9 mouse cellular contexts compared by ENCODE assay signal in genomic region chr4:31937376-31938281, GRCm38 (mm10). TPM values are rescaled to one million over a fixed set of nuclear protein-coding genes. Genes with fewer than 3 reads are reported as not detected.
A peak's percentile ranks its signal among the peaks of the same experiment; 100 is the strongest.
DNase-seq lines count a peak whose midpoint lies in the region; ATAC-seq and TF ChIP-seq lines count a peak whose summit lies in the region.
"Had no signal": no experiment of that assay in that cellular context is flagged by ENCODE, and none has a peak within 500 bp of the region (broad histone marks: within the 10 kb centered on the region; RNA-seq: fewer than 3 reads in every experiment).

No protein-coding gene starts in this region.

- TF ChIP-seq POLR2A in heart, adult 2 months (IDR thresholded peaks at IDR 0.05; ENCODE audit: insufficient read depth, low read depth, low read length): no peak

- WGBS in heart, adult 2 months: 4% methylated on average over 35 of the region's 36 CpGs
- 3% methylated on average over 35 of the region's 36 CpGs for WGBS in embryonic facial prominence, embryonic 15.5 days
- 6% methylated on average over 36 of the region's 36 CpGs for WGBS in hindbrain, embryonic 11.5 days
- WGBS in liver, embryonic 11.5 days: 3% methylated on average over 36 of the region's 36 CpGs

- no peaks in the 10 kb centered on the region for H3K4me1 ChIP-seq in heart, adult 2 months (ENCODE audit: control insufficient read depth, insufficient read depth, low read length)
- peaks cover 14% of the 10 kb centered on the region for H3K4me1 ChIP-seq in embryonic facial prominence, embryonic 15.5 days
- no peaks in the 10 kb centered on the region for H3K4me1 ChIP-seq in hindbrain, embryonic 11.5 days (replicated peaks; ENCODE audit: control insufficient read depth, insufficient read depth, low read length)
- H3K4me1 ChIP-seq in liver, embryonic 11.5 days (replicated peaks; ENCODE audit: control insufficient read depth, insufficient read depth, low read length): no peaks in the 10 kb centered on the region

- H3K79me2 ChIP-seq in heart, adult 2 months (replicated peaks; ENCODE audit: control insufficient read depth, insufficient read depth, low read length): no peaks in the 10 kb centered on the region

- H3K9ac ChIP-seq in heart, adult 2 months (ENCODE audit: low read depth, low read length): peak overlapping the region; percentile 55
- peak overlapping the region; percentile 5; the same call in 1 of the 2 replicates for H3K9ac ChIP-seq in embryonic facial prominence, embryonic 15.5 days
- H3K9ac ChIP-seq in hindbrain, embryonic 11.5 days (ENCODE audit: low read depth, low read length): peak overlapping the region; percentile 77
- peak overlapping the region; percentile 55 for H3K9ac ChIP-seq in liver, embryonic 11.5 days (ENCODE audit: low read depth, low read length)

- peak; percentile 18 to 24 for DNase-seq in heart, adult 2 months
- no peak for DNase-seq in heart, postnatal 25 days (ENCODE audit: low spot score)
- DNase-seq in R1 (ENCODE audit: low read depth, low spot score): peak; percentile 10
- DNase-seq in hindbrain, embryonic 11.5 days (ENCODE audit: low spot score): peak; percentile 69
- peak; percentile 56 for DNase-seq in liver, embryonic 11.5 days (ENCODE audit: low spot score)
- DNase-seq in retina, embryonic 14.5 days (ENCODE audit: low spot score): peak; percentile 53
- DNase-seq in thymus, postnatal 14 days: no peak

- peaks cover 4% of the 10 kb centered on the region for H3K27me3 ChIP-seq in heart, adult 2 months (ENCODE audit: control insufficient read depth, insufficient read depth, low read length)
- H3K27me3 ChIP-seq in embryonic facial prominence, embryonic 15.5 days: peaks cover 2% of the 10 kb centered on the region; the same call in 1 of the 2 replicates
- H3K27me3 ChIP-seq in hindbrain, embryonic 11.5 days (ENCODE audit: control insufficient read depth, insufficient read depth, low read length): no peaks in the 10 kb centered on the region; the same call in 1 of the 2 replicates
- peaks cover 7% of the 10 kb centered on the region for H3K27me3 ChIP-seq in liver, embryonic 11.5 days (replicated peaks; ENCODE audit: control insufficient read depth, insufficient read depth, low read length)

- intact Hi-C loops in heart, adult 2 months (cut with DNase I): no loop called here
- intact Hi-C loops in heart, postnatal 25 days (cut with DNase I): no loop called here

- TF ChIP-seq EP300 in heart, adult 2 months (IDR thresholded peaks at IDR 0.05; ENCODE audit: insufficient read depth, low read depth, low read length): no peak

- H3K4me2 ChIP-seq in embryonic facial prominence, embryonic 15.5 days (replicated peaks): peak overlapping the region; percentile 89
- H3K4me2 ChIP-seq in hindbrain, embryonic 11.5 days (replicated peaks; ENCODE audit: low read depth, low read length): peak overlapping the region; percentile 88
- peak overlapping the region; percentile 88 for H3K4me2 ChIP-seq in liver, embryonic 11.5 days

- TF ChIP-seq CTCF in heart, adult 2 months (IDR thresholded peaks at IDR 0.05): no peak

- peak; percentile 51; the same call in 1 of the 2 replicates for ATAC-seq in embryonic facial prominence, embryonic 15.5 days (ENCODE audit: insufficient number of reproducible peaks, low FRiP score, low TSS enrichment, low read depth)
- ATAC-seq in hindbrain, embryonic 11.5 days (ENCODE audit: low FRiP score): peak; percentile 79
- ATAC-seq in liver, embryonic 11.5 days (replicated peaks; ENCODE audit: low FRiP score): peak; percentile 26; the same call in 1 of the 2 replicates
- ATAC-seq: Patski had no signal

- no peaks in the 10 kb centered on the region for H3K9me3 ChIP-seq in embryonic facial prominence, embryonic 15.5 days (replicated peaks)
- no peaks in the 10 kb centered on the region for H3K9me3 ChIP-seq in hindbrain, embryonic 11.5 days (ENCODE audit: control insufficient read depth, low read length)
- H3K9me3 ChIP-seq in liver, embryonic 11.5 days (ENCODE audit: control insufficient read depth, low read length): no peaks in the 10 kb centered on the region

- no peaks in the 10 kb centered on the region for H3K36me3 ChIP-seq in heart, adult 2 months (ENCODE audit: control insufficient read depth, insufficient read depth, low read length)
- no peaks in the 10 kb centered on the region for H3K36me3 ChIP-seq in embryonic facial prominence, embryonic 15.5 days
- H3K36me3 ChIP-seq in hindbrain, embryonic 11.5 days (ENCODE audit: control insufficient read depth, insufficient read depth, low read length): no peaks in the 10 kb centered on the region
- H3K36me3 ChIP-seq in liver, embryonic 11.5 days (ENCODE audit: control insufficient read depth, insufficient read depth, low read length): no peaks in the 10 kb centered on the region

- no peak overlapping the region for H3K27ac ChIP-seq in heart, adult 2 months
- no peak overlapping the region for H3K27ac ChIP-seq in embryonic facial prominence, embryonic 15.5 days (replicated peaks)
- H3K27ac ChIP-seq in hindbrain, embryonic 11.5 days (ENCODE audit: low read depth, low read length): peak overlapping the region; percentile 67
- H3K27ac ChIP-seq in liver, embryonic 11.5 days (ENCODE audit: low read depth, low read length): no peak overlapping the region

- H3K4me3 ChIP-seq in heart, adult 2 months: peak overlapping the region; percentile 36; the same call in 1 of the 2 replicates
- peak overlapping the region; percentile 45 for H3K4me3 ChIP-seq in embryonic facial prominence, embryonic 15.5 days (replicated peaks)
- H3K4me3 ChIP-seq in hindbrain, embryonic 11.5 days (ENCODE audit: low read depth, low read length): peak overlapping the region; percentile 49
- H3K4me3 ChIP-seq in liver, embryonic 11.5 days (ENCODE audit: low read depth, low read length): peak overlapping the region; percentile 48

RNA-seq across cellular contexts. Expression of gene Map3k7, which starts 26.3 kb away (rescaled TPM):
- 10 to 100 TPM; 42.6 to 45.9 TPM for total RNA-seq in heart, adult 2 months (2021)
- 34.9 and 50.4 TPM in 2 replicates for polyA plus RNA-seq in heart, adult 2 months (2012; rRNA removed)
- 10 to 100 TPM; 43.4 to 45.5 TPM for total RNA-seq in heart, postnatal 25 days (2021)
- polyA plus RNA-seq in embryonic facial prominence, embryonic 15.5 days (2015; fragmentation: Nextera tagmentation; extraction: Ambion mirVana): 28.8 and 30.1 TPM in 2 replicates
- polyA plus RNA-seq in hindbrain, embryonic 11.5 days (2014; fragmentation: Nextera tagmentation; extraction: Ambion mirVana): 45.8 and 52.4 TPM in 2 replicates
- 26.2 and 34.9 TPM in 2 replicates for polyA plus RNA-seq in liver, embryonic 11.5 days (2014; fragmentation: Nextera tagmentation; extraction: Ambion mirVana)

Comparison
In these comparisons a context has a peak if more than half of its experiments do, and no peak if none do; other contexts are left out.
1. DNase-seq: peak in heart, adult 2 months (2 of 2), R1 (single experiment), hindbrain, embryonic 11.5 days (single experiment), liver, embryonic 11.5 days (single experiment) and retina, embryonic 14.5 days (single experiment); none in heart, postnatal 25 days (single experiment) and thymus, postnatal 14 days (single experiment).
2. H3K9ac ChIP-seq: peak in every context shown above with its lines; median percentile 77 in hindbrain, embryonic 11.5 days; 55 in heart, adult 2 months; 55 in liver, embryonic 11.5 days; 5 in embryonic facial prominence, embryonic 15.5 days.
3. ATAC-seq: peak in every context shown above with its lines; median percentile 79 in hindbrain, embryonic 11.5 days; 51 in embryonic facial prominence, embryonic 15.5 days; 26 in liver, embryonic 11.5 days.
4. Peak in every context shown above with its lines, with median percentiles within 50 percentile points of each other: H3K4me3 ChIP-seq and H3K4me2 ChIP-seq.